Mouse (Mus musculus): Measurements from ENCODE around the gene R3hdm4. TPM values are rescaled to one million over a fixed set of nuclear protein-coding genes. Genes with fewer than 3 reads are reported as not detected.
A peak's percentile ranks its signal among the peaks of the same experiment; 100 is the strongest.

R3hdm4 gene
- polyA plus RNA-seq, 1 experiment from 2014 or later = 175 TPM

DNA sequence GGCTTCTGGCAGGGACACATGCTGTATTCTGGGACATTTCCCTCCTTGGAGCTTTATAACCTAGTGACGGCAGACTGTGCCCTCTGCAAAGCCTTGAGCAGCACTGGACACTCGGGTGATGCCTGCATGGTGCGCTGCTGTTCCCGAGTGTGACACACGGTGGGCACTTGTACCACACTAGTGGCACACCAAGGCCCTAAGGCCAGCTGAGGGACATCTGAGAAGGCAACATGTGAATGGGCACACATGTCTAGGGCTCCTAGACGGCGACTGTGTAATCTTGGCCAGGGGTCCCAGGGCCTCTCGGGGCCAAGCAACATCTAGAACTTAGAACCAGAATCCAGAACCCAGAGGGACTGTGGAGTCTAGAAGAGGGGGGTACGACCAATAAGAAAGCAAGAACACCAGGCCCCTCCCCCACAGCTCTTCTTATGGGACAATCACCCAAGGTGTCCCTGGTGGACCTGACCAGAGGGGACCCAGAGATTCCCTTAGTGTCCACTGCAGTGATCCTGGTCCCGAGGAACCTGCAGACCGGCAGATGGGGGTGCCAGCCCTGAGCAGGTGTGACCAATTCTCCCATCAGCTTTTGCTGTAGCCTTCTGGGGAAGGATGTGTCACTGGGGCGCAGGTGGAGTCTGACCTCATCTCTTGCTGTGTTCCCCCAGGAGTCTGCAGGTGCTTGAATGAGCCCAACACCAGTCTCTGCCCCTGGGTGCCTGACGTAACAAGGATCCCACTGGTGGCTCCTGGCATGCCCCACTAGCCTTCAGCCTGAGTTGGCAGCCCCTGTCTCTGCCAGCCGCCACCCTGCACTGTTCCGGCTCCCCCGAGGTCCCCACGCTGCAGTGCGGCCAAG is 9.2 kb upstream of the R3hdm4 start:
- Histone ChIP-seq H3K27me3 (replicated peaks; ENCODE audit: control insufficient read depth, insufficient read depth, low read length) (no peaks in the 10 kb centered on the region), H3K4me3 (ENCODE audit: low read depth, low read length) (no peak overlapping the region), H3K9me3 (replicated peaks; ENCODE audit: control insufficient read depth, low read length) (no peaks in the 10 kb centered on the region), H3K4me2 (ENCODE audit: low read length) (no peak overlapping the region), H3K27ac (ENCODE audit: low read depth, low read length) (no peak overlapping the region), H3K4me1 (ENCODE audit: control insufficient read depth, insufficient read depth, low read length) (peaks cover 12% of the 10 kb centered on the region; the same call in 1 of the 2 replicates), H3K36me3 (ENCODE audit: control insufficient read depth, insufficient read depth, low read length) (peaks cover 18% of the 10 kb centered on the region; the same call in 1 of the 2 replicates), H3K9ac (ENCODE audit: low read length) (no peak overlapping the region; the same call in 1 of the 2 replicates)
- WGBS = 88% methylated on average over 18 of the region's 18 CpGs
- no peak for ATAC-seq
- DNase-seq (ENCODE audit: low spot score) = no peak

DNA sequence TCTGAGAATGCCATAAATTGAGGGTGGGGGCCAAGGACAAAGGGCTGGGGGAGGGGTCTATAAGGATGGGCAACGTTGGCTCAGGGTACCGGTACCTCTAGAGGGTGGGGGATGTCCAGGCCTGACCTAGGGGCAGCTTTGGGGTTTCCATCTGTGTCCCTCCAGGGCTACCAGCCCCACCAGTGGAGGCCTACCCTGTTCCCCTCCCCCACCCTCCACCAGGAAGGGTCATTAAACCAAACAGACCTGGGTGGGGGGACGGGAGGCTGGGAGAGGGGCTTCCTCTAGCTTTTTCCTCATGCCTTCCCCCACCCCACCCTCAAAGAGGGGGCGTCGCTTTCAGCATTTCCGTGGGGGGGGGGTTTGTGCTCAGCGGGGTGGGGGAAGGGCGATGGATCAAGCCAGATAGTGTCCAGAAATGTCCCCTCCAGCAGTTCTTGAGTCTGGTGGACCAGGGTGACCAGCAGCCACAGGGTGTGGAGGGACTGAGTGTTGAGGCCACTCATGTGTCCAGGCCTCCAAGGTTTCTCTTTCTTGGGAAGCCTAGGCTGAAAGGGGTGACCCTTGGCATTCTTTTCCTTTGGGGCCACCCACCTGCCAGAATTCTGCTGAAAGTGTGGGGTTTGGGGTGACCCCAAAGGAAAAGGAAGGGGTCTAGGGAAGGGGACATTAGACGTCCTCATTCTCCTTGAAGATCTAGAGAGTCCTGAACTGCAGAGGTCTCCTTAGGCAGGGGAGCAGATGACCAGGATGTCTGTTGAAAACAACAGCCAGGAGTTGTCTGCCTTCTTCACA is 8.1 kb upstream of the R3hdm4 start:
- peak overlapping the region; percentile 78 for H3K4me2 ChIP-seq (ENCODE audit: low read length)
- ATAC-seq (no peak), DNase-seq (ENCODE audit: low spot score) (peak; percentile 27)
- 37% methylated on average over 9 of the region's 9 CpGs for WGBS
- peaks cover 12% of the 10 kb centered on the region; the same call in 1 of the 2 replicates for H3K4me1 ChIP-seq (ENCODE audit: control insufficient read depth, insufficient read depth, low read length)
- peak overlapping the region; percentile 91 for H3K4me3 ChIP-seq (ENCODE audit: low read depth, low read length)
- peak overlapping the region; percentile 9; the same call in 1 of the 2 replicates for H3K27ac ChIP-seq (ENCODE audit: low read depth, low read length)
- peaks cover 18% of the 10 kb centered on the region; the same call in 1 of the 2 replicates for H3K36me3 ChIP-seq (ENCODE audit: control insufficient read depth, insufficient read depth, low read length)
- H3K27me3 ChIP-seq (replicated peaks; ENCODE audit: control insufficient read depth, insufficient read depth, low read length) = no peaks in the 10 kb centered on the region
- peak overlapping the region; percentile 46 for H3K9ac ChIP-seq (ENCODE audit: low read length)
- H3K9me3 ChIP-seq (replicated peaks; ENCODE audit: control insufficient read depth, low read length) = no peaks in the 10 kb centered on the region

DNA sequence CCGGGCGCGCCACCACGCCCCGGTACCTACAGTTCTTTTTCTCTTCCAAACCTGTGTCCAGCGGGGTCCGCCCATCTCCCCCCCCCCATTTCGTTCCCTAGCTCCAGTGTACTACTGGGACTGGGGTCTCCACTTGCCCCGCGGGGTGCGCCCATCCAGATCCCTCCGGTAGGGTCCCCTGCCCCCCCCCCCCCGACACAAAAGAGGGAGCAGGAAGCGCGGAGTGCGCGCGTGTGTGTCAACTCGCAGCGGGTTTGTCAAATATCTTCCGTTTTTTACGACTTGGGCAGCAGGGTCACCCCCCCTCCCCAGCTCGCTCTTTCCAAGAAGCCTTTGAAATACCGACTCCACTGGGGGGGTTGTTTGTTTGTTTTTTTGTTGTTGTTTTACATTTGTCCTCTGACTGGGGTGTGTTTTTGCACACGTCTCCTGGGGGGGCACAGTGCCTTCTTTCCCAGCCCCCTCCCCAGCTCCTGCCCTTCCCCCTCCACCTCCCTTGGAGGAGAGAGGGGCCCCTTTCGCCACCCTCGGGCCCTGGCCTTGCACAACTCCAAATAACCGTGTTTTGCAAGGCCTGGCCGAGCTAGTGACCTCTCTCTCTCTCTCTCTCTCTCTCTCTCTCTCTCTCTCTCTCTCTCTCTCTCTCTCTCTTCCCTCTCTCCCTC is 7.2 kb upstream of the R3hdm4 start:
- ATAC-seq (no peak), DNase-seq (ENCODE audit: low spot score) (peak; percentile 38)
- H3K4me3 ChIP-seq (ENCODE audit: low read depth, low read length) = peak overlapping the region; percentile 91
- peak overlapping the region; percentile 85; the same call in 1 of the 2 replicates for H3K27ac ChIP-seq (ENCODE audit: low read depth, low read length)
- H3K36me3 ChIP-seq (ENCODE audit: control insufficient read depth, insufficient read depth, low read length) = peaks cover 13% of the 10 kb centered on the region; the same call in 1 of the 2 replicates
- WGBS = under 1% methylated on average over 28 of the region's 29 CpGs
- peak overlapping the region; percentile 84 for H3K9ac ChIP-seq (ENCODE audit: low read length)
- H3K27me3 ChIP-seq (replicated peaks; ENCODE audit: control insufficient read depth, insufficient read depth, low read length) = peaks cover 7% of the 10 kb centered on the region
- peaks cover 12% of the 10 kb centered on the region; the same call in 1 of the 2 replicates for H3K4me1 ChIP-seq (ENCODE audit: control insufficient read depth, insufficient read depth, low read length)
- no peaks in the 10 kb centered on the region for H3K9me3 ChIP-seq (replicated peaks; ENCODE audit: control insufficient read depth, low read length)
- H3K4me2 ChIP-seq (ENCODE audit: low read length) = peak overlapping the region; percentile 78

DNA sequence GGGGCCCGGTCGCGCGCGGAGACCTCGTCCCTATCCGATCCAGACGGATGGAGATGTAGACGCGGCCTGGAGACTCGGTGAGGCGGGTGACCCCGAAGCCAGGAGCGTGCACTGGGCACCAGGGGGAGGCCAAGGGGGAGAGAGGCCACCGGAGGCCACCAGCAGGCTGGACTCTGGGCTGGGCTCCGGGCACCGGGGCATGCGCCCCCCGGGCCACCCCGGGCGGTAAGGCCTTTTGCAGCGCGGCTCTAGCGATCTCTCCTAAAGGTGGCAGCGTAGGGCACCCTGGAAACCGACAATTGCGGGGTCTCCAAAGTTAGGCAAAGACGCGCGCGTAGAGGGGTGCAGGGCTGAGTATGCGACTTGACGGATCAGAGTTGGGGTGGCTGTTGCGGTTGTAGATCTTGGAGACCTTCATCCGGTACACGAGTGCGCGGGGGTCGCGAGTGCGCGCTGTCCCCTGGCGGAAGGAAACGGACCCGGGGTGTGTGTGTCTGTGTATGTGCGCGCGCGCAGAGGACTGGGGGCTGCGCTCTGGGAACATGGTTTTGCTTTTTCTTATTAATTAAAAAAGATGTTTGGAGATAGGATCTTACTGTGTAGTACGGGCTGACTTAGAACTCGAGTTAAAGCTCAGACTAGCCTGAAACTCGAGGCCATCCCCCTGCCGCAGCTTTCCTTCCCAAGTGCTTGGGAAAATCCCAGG is 6.5 kb upstream of the R3hdm4 start:
- peak overlapping the region; percentile 78 for H3K4me2 ChIP-seq (ENCODE audit: low read length)
- H3K27me3 ChIP-seq (replicated peaks; ENCODE audit: control insufficient read depth, insufficient read depth, low read length) = peaks cover 14% of the 10 kb centered on the region
- peaks cover 12% of the 10 kb centered on the region; the same call in 1 of the 2 replicates for H3K4me1 ChIP-seq (ENCODE audit: control insufficient read depth, insufficient read depth, low read length)
- peak overlapping the region; percentile 85 for H3K27ac ChIP-seq (ENCODE audit: low read depth, low read length)
- under 1% methylated on average over 54 of the region's 54 CpGs for WGBS
- ATAC-seq = peak; percentile 32
- H3K4me3 ChIP-seq (ENCODE audit: low read depth, low read length) = peak overlapping the region; percentile 91
- H3K9ac ChIP-seq (ENCODE audit: low read length) = peak overlapping the region; percentile 84
- peaks cover 6% of the 10 kb centered on the region; the same call in 1 of the 2 replicates for H3K36me3 ChIP-seq (ENCODE audit: control insufficient read depth, insufficient read depth, low read length)
- no peaks in the 10 kb centered on the region for H3K9me3 ChIP-seq (replicated peaks; ENCODE audit: control insufficient read depth, low read length)
- peak; percentile 65 for DNase-seq (ENCODE audit: low spot score)

DNA sequence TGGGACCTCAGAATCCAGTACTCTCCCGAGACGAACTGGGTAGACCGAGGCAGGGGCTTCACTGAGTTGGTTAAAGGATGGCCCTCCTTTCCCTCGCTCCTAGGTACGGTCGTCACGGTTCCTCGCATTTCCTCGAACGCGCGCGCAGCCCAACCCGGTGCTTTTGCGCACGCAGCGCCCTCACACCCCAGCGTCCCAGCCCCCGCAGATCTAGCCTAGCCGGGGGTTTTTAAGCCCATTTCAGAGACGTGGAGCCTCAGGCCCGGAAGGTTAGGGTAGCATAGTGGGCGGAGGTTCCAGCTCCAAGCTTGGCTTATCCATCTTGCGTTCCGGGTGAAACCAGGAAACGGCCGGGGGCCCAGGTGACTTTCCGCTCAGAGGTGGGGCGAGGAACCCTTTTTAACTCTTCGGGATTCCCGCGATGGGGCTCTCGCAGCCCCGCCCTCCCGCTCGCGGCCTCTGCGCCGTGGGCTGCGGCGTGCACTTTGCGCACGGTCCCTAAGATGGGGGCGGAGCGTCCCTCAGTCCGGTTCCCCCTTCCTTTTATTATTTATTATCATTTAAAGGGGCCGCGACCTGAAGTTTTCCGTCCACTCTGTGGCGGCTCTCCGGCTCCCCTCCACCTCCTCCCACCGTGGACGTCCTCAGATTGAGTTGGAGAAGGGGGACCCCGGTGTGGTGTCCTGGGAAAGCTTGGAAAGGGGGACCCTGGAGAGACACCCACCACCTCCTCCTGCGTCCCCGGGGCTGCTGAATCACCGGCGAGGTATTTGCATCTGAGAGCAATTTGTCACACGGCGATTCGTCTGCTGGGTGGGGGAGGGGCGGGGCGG is 5.7 kb upstream of the R3hdm4 start, which contains the start of gene Arid3a:
TSS of gene Arid3a (plus strand) at position 553 of the 833 bp plus-strand sequence.
- peak within 1 kb of the TSS; percentile 91 for H3K4me3 ChIP-seq (ENCODE audit: low read depth, low read length)
- DNase-seq (ENCODE audit: low spot score) (peak; percentile 95), ATAC-seq (peak; percentile 81)
- H3K36me3 ChIP-seq (ENCODE audit: control insufficient read depth, insufficient read depth, low read length) = peaks cover 4% of the 10 kb centered on the region; the same call in 1 of the 2 replicates
- H3K4me2 ChIP-seq (ENCODE audit: low read length) = peak within 1 kb of the TSS; percentile 78
- peak within 1 kb of the TSS; percentile 84 for H3K9ac ChIP-seq (ENCODE audit: low read length)
- no peaks in the 10 kb centered on the region for H3K9me3 ChIP-seq (replicated peaks; ENCODE audit: control insufficient read depth, low read length)
- peak within 1 kb of the TSS; percentile 85 for H3K27ac ChIP-seq (ENCODE audit: low read depth, low read length)
- peaks cover 12% of the 10 kb centered on the region; the same call in 1 of the 2 replicates for H3K4me1 ChIP-seq (ENCODE audit: control insufficient read depth, insufficient read depth, low read length)
- WGBS = under 1% methylated on average over 56 of the region's 63 CpGs
- H3K27me3 ChIP-seq (replicated peaks; ENCODE audit: control insufficient read depth, insufficient read depth, low read length) = peaks cover 21% of the 10 kb centered on the region

DNA sequence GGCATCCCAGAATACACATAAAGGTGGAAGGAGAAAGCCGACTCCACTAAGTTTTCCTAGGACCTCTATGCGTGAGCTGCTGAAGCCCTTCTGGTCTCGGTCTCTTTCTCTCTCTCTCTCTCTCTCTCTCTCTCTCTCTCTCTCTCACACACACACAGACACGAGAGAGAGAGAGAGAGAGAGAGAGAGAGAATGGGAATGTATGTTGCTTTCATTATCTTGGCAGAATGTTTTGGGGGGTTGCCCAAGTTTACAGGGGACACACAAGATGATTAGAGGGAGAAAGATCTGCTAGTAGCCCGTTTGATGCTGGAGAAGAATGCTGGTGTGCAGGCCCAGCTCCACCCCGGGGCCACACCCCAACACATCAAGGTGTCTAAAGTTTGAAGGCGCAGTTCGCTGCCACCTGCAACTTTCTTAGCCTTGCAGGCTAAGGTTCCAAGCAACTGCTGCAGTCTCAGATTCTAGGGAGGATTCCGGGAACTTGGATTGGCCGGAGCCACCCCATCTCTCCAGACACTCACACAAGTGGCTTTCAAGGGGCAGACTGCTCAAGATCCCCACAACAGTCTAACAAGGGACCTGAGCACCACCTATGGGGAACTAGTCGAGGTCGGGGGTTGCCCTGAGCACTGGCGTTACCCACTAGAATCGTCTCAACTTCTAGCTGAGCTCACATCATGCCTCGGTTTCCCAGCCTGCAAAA is 4.9 kb upstream of the R3hdm4 start:
- no peak overlapping the region for H3K27ac ChIP-seq (ENCODE audit: low read depth, low read length)
- peak overlapping the region; percentile 84 for H3K9ac ChIP-seq (ENCODE audit: low read length)
- H3K36me3 ChIP-seq (ENCODE audit: control insufficient read depth, insufficient read depth, low read length) = peaks cover 4% of the 10 kb centered on the region; the same call in 1 of the 2 replicates
- H3K4me1 ChIP-seq (ENCODE audit: control insufficient read depth, insufficient read depth, low read length) = peaks cover 12% of the 10 kb centered on the region; the same call in 1 of the 2 replicates
- H3K4me3 ChIP-seq (ENCODE audit: low read depth, low read length) = peak overlapping the region; percentile 91
- H3K27me3 ChIP-seq (replicated peaks; ENCODE audit: control insufficient read depth, insufficient read depth, low read length) = peaks cover 29% of the 10 kb centered on the region
- 5% methylated on average over 15 of the region's 15 CpGs for WGBS
- ATAC-seq (no peak), DNase-seq (ENCODE audit: low spot score) (no peak)
- no peaks in the 10 kb centered on the region for H3K9me3 ChIP-seq (replicated peaks; ENCODE audit: control insufficient read depth, low read length)
- peak overlapping the region; percentile 78 for H3K4me2 ChIP-seq (ENCODE audit: low read length)

Measured in forebrain, embryonic 14.5 days (tissue).